Mouse (Mus musculus): ENCODE measurements around the gene Hyal3. TPM values are rescaled to one million over a fixed set of nuclear protein-coding genes. Genes with fewer than 3 reads are reported as not detected.

The Hyal3 gene
- 2.2 TPM in 1 of 2 replicates, not detected in the other for total RNA-seq (2017)

- peak; percentile 83 for ATAC-seq (ENCODE audit: extremely low read depth, insufficient number of reproducible peaks, low FRiP score, poor library complexity, severe bottlenecking)
Observed at GRCm38 (mm10) chr9:107580501-107581317, at the start of gene Hyal3. Gene Hyal3 (plus strand): TSS chr9:107580818.

GRCm38 (mm10) chr9:107533791-107534407 lies 46.7 kb upstream of the Hyal3 start, which contains the start of gene Tmem115:
Gene Tmem115 (plus strand): TSS chr9:107533945.
- peak; percentile 92 for ATAC-seq (ENCODE audit: extremely low read depth, insufficient number of reproducible peaks, low FRiP score, poor library complexity, severe bottlenecking)

- ATAC-seq (ENCODE audit: extremely low read depth, insufficient number of reproducible peaks, low FRiP score, poor library complexity, severe bottlenecking): no peak
Observed at GRCm38 (mm10) chr9:107534408-107535202, 46.0 kb upstream of the Hyal3 start.

GRCm38 (mm10) chr9:107538231-107538630 lies 42.4 kb upstream of the Hyal3 start:
- no peak for ATAC-seq (ENCODE audit: extremely low read depth, insufficient number of reproducible peaks, low FRiP score, poor library complexity, severe bottlenecking)

GRCm38 (mm10) chr9:107538711-107539110 lies 41.9 kb upstream of the Hyal3 start:
- ATAC-seq (ENCODE audit: extremely low read depth, insufficient number of reproducible peaks, low FRiP score, poor library complexity, severe bottlenecking): no peak

GRCm38 (mm10) chr9:107539940-107540339 lies 40.7 kb upstream of the Hyal3 start:
- no peak for ATAC-seq (ENCODE audit: extremely low read depth, insufficient number of reproducible peaks, low FRiP score, poor library complexity, severe bottlenecking)

- no peak for ATAC-seq (ENCODE audit: extremely low read depth, insufficient number of reproducible peaks, low FRiP score, poor library complexity, severe bottlenecking)
Observed at GRCm38 (mm10) chr9:107540420-107540819, 40.2 kb upstream of the Hyal3 start.

- no peak for ATAC-seq (ENCODE audit: extremely low read depth, insufficient number of reproducible peaks, low FRiP score, poor library complexity, severe bottlenecking)
Observed at GRCm38 (mm10) chr9:107541005-107541404, 39.6 kb upstream of the Hyal3 start.

- peak; percentile 78 for ATAC-seq (ENCODE audit: extremely low read depth, insufficient number of reproducible peaks, low FRiP score, poor library complexity, severe bottlenecking)
Observed at GRCm38 (mm10) chr9:107541474-107542351, 38.9 kb upstream of the Hyal3 start, which contains the start of the genes Cyb561d2 and Nprl2. Gene Cyb561d2 (minus strand): TSS chr9:107542193. Gene Nprl2 (plus strand): TSS chr9:107542226.

- ATAC-seq (ENCODE audit: extremely low read depth, insufficient number of reproducible peaks, low FRiP score, poor library complexity, severe bottlenecking): no peak
Observed at GRCm38 (mm10) chr9:107542352-107542686, 38.3 kb upstream of the Hyal3 start.

- no peak for ATAC-seq (ENCODE audit: extremely low read depth, insufficient number of reproducible peaks, low FRiP score, poor library complexity, severe bottlenecking)
Observed at GRCm38 (mm10) chr9:107542721-107543120, 37.9 kb upstream of the Hyal3 start.

GRCm38 (mm10) chr9:107543299-107543698 lies 37.3 kb upstream of the Hyal3 start:
- ATAC-seq (ENCODE audit: extremely low read depth, insufficient number of reproducible peaks, low FRiP score, poor library complexity, severe bottlenecking): no peak

GRCm38 (mm10) chr9:107544196-107544700 lies 36.4 kb upstream of the Hyal3 start:
- ATAC-seq (ENCODE audit: extremely low read depth, insufficient number of reproducible peaks, low FRiP score, poor library complexity, severe bottlenecking): no peak

GRCm38 (mm10) chr9:107544729-107545128 lies 35.9 kb upstream of the Hyal3 start:
- no peak for ATAC-seq (ENCODE audit: extremely low read depth, insufficient number of reproducible peaks, low FRiP score, poor library complexity, severe bottlenecking)

- ATAC-seq (ENCODE audit: extremely low read depth, insufficient number of reproducible peaks, low FRiP score, poor library complexity, severe bottlenecking): no peak
Observed at GRCm38 (mm10) chr9:107545199-107545598, 35.4 kb upstream of the Hyal3 start.

- peak; percentile 17; the same call in 1 of the 2 replicates for ATAC-seq (ENCODE audit: extremely low read depth, insufficient number of reproducible peaks, low FRiP score, poor library complexity, severe bottlenecking)
Observed at GRCm38 (mm10) chr9:107545602-107546001, 35.0 kb upstream of the Hyal3 start.

GRCm38 (mm10) chr9:107547026-107547425 lies 33.6 kb upstream of the Hyal3 start, which contains the start of gene Zmynd10:
Gene Zmynd10 (plus strand): TSS chr9:107547298.
- peak; percentile 45 for ATAC-seq (ENCODE audit: extremely low read depth, insufficient number of reproducible peaks, low FRiP score, poor library complexity, severe bottlenecking)

GRCm38 (mm10) chr9:107547957-107548356 lies 32.7 kb upstream of the Hyal3 start:
- no peak for ATAC-seq (ENCODE audit: extremely low read depth, insufficient number of reproducible peaks, low FRiP score, poor library complexity, severe bottlenecking)
